Mouse (Mus musculus) MEL (cell line): ENCODE data around the gene Dnajc21. TPM values are rescaled to one million over a fixed set of nuclear protein-coding genes. Genes with fewer than 3 reads are reported as not detected.
A peak's percentile ranks its signal among the peaks of the same experiment; 100 is the strongest.

Source experiments
- DNase-seq: peaks from one replicate; pipeline ENCODE4 v3.0.0; 2011; ENCODE audit warnings: low read depth, low spot score
- H3K27ac ChIP-seq: 2 replicates; pipeline ENCODE4 v1.5.1; 2012; ENCODE audit warnings: low read depth, mild to moderate bottlenecking, control low read depth, low read length, moderate library complexity; ENCODE audit not compliant: control insufficient read depth
- H3K27me3 ChIP-seq, 2 experiments: fragments of 150-350 bp in 1 of 2; sonication (generic) in 1 of 2; 2 replicates each; pipeline ENCODE4 v1.6.1; 2012; ENCODE audit warnings: low read length in 2 of 2, mild to moderate bottlenecking in 2 of 2, improper control_type of control experiment in 1 of 2, moderate library complexity in 1 of 2; ENCODE audit not compliant: insufficient read depth in 2 of 2, control insufficient read depth in 1 of 2
- H3K36me3 ChIP-seq, 2 experiments: 2 replicates each; pipeline ENCODE4 v1.6.1; 2012 to 2014; ENCODE audit warnings: low read length in 2 of 2, improper control_type of control experiment in 1 of 2, inconsistent platforms in 1 of 2, mild to moderate bottlenecking in 1 of 2; ENCODE audit not compliant: insufficient read depth in 2 of 2, control insufficient read depth in 1 of 2
- H3K4me1 ChIP-seq, 2 experiments: fragments of 150-350 bp in 1 of 2; sonication (generic) in 1 of 2; 2 replicates each; pipeline ENCODE4 v1.6.1; 2012; ENCODE audit warnings: low read length in 2 of 2, improper control_type of control experiment in 1 of 2, mild to moderate bottlenecking in 1 of 2; ENCODE audit not compliant: insufficient read depth in 2 of 2, control insufficient read depth in 1 of 2
- H3K4me3 ChIP-seq, 2 experiments: fragments of 150-350 bp in 1 of 2; sonication (generic) in 1 of 2; 2 replicates each; pipeline ENCODE4 v1.5.1; 2012; ENCODE audit warnings: low read depth in 2 of 2, low read length in 2 of 2, mild to moderate bottlenecking in 2 of 2, moderate library complexity in 2 of 2, control low read depth in 1 of 2, improper control_type of control experiment in 1 of 2; ENCODE audit not compliant: control insufficient read depth in 1 of 2, insufficient read depth in 1 of 2
- H3K79me2 ChIP-seq: 2 replicates; pipeline ENCODE4 v1.6.1; 2012; ENCODE audit warnings: mild to moderate bottlenecking, low read length, moderate library complexity; ENCODE audit not compliant: control insufficient read depth, poor library complexity, insufficient read depth
- H3K9ac ChIP-seq: 2 replicates; pipeline ENCODE4 v1.6.1; 2012; ENCODE audit warnings: low read depth, mild to moderate bottlenecking, control low read depth, low read length, moderate library complexity; ENCODE audit not compliant: control insufficient read depth, poor library complexity, severe bottlenecking
- H3K9me3 ChIP-seq: fragments of 150-350 bp; sonication (generic); replicated peaks from 2 replicates; pipeline ENCODE4 v1.6.1; 2012; ENCODE audit warnings: mild to moderate bottlenecking, low read length, improper control_type of control experiment, moderate library complexity; ENCODE audit not compliant: insufficient read depth
- CHD1 ChIP-seq: IDR thresholded peaks from 2 replicates; pipeline ENCODE4 v1.6.1; 2012; ENCODE audit warnings: low read depth, mild to moderate bottlenecking, inconsistent platforms, low read length, improper control_type of control experiment
- EP300 ChIP-seq, 2 experiments: IDR thresholded peaks; 2 replicates each; pipeline ENCODE4 v1.6.1; 2011; ENCODE audit warnings: improper control_type of control experiment in 2 of 2, low read length in 2 of 2, low read depth in 1 of 2, mild to moderate bottlenecking in 1 of 2
- ETS1 ChIP-seq: IDR thresholded peaks from 2 replicates; pipeline ENCODE4 v1.6.1; 2012; ENCODE audit warnings: low read depth, mild to moderate bottlenecking, inconsistent platforms, low read length, improper control_type of control experiment, moderate library complexity
- GABPA ChIP-seq: IDR thresholded peaks from 2 replicates; pipeline ENCODE4 v1.6.1; 2012; ENCODE audit warnings: low read depth, mild to moderate bottlenecking, inconsistent platforms, low read length, improper control_type of control experiment, moderate library complexity
- JUND ChIP-seq: IDR thresholded peaks from 2 replicates; pipeline ENCODE4 v1.6.1; 2011; ENCODE audit warnings: low read depth, mild to moderate bottlenecking, improper control_type of control experiment, low read length
- KAT2A ChIP-seq: conservative IDR thresholded peaks from 2 replicates; pipeline ENCODE4 v1.6.1; 2012; ENCODE audit warnings: low read depth, low read length, improper control_type of control experiment, inconsistent platforms
- MAZ ChIP-seq: IDR thresholded peaks from 2 replicates; pipeline ENCODE4 v1.6.1; 2012; ENCODE audit warnings: low read depth, mild to moderate bottlenecking, inconsistent platforms, low read length, improper control_type of control experiment
- MYB ChIP-seq: IDR thresholded peaks from 2 replicates; pipeline ENCODE4 v1.6.1; 2011; ENCODE audit warnings: mild to moderate bottlenecking, low read depth, low read length, improper control_type of control experiment
- NELFE ChIP-seq: IDR thresholded peaks from 2 replicates; pipeline ENCODE4 v1.6.1; 2011; ENCODE audit warnings: low read depth, low read length, improper control_type of control experiment
- POLR2A ChIP-seq, 2 experiments: IDR thresholded peaks; 2 replicates each; pipeline ENCODE4 v1.6.1; 2011 to 2012; ENCODE audit warnings: low read length in 2 of 2, mild to moderate bottlenecking in 2 of 2, control low read depth in 1 of 2, improper control_type of control experiment in 1 of 2, low read depth in 1 of 2, moderate library complexity in 1 of 2; ENCODE audit not compliant: control insufficient read depth in 1 of 2, insufficient read depth in 1 of 2, poor library complexity in 1 of 2
- POLR2AphosphoS5 ChIP-seq: IDR thresholded peaks from 2 replicates; pipeline ENCODE4 v1.6.1; 2012; ENCODE audit warnings: low read depth, borderline replicate concordance, mild to moderate bottlenecking, inconsistent platforms, low read length, moderate library complexity, mixed read lengths
- RCOR1 ChIP-seq: IDR thresholded peaks from 2 replicates; pipeline ENCODE4 v1.6.1; 2012; ENCODE audit warnings: low read depth, mild to moderate bottlenecking, inconsistent platforms, low read length, improper control_type of control experiment
- SIN3A ChIP-seq: IDR thresholded peaks from 2 replicates; pipeline ENCODE4 v1.6.1; 2012; ENCODE audit warnings: low read length, improper control_type of control experiment, inconsistent platforms
- TAL1 ChIP-seq: IDR thresholded peaks from 2 replicates; pipeline ENCODE4 v1.6.1; 2012; ENCODE audit warnings: mild to moderate bottlenecking, inconsistent platforms, low read length, moderate library complexity, mixed read lengths
- UBTF ChIP-seq: IDR thresholded peaks from 2 replicates; pipeline ENCODE4 v1.6.1; 2012; ENCODE audit warnings: low read depth, mild to moderate bottlenecking, inconsistent platforms, low read length, improper control_type of control experiment, moderate library complexity, borderline replicate concordance; ENCODE audit not compliant: insufficient read depth
- USF1 ChIP-seq: IDR thresholded peaks from 2 replicates; pipeline ENCODE4 v1.6.1; 2014; ENCODE audit warnings: low read depth, mild to moderate bottlenecking, inconsistent platforms, low read length, improper control_type of control experiment, moderate library complexity
- USF2 ChIP-seq, 2 experiments: IDR thresholded peaks; 2 replicates each; pipeline ENCODE4 v1.6.1; 2011 to 2012; ENCODE audit warnings: improper control_type of control experiment in 2 of 2, low read length in 2 of 2, borderline replicate concordance in 1 of 2, inconsistent platforms in 1 of 2, low read depth in 1 of 2, mild to moderate bottlenecking in 1 of 2; ENCODE audit not compliant: insufficient read depth in 1 of 2
- ZC3H11A ChIP-seq: IDR thresholded peaks from 2 replicates; pipeline ENCODE4 v1.6.1; 2012; ENCODE audit warnings: low read depth, mild to moderate bottlenecking, inconsistent platforms, low read length, improper control_type of control experiment
- ZMIZ1 ChIP-seq: IDR thresholded peaks from 2 replicates; pipeline ENCODE4 v1.6.1; 2012; ENCODE audit warnings: low read depth, mild to moderate bottlenecking, inconsistent platforms, low read length, improper control_type of control experiment, moderate library complexity
- ZNF384 ChIP-seq: IDR thresholded peaks from 2 replicates; pipeline ENCODE4 v1.6.1; 2012; ENCODE audit warnings: low read depth, mild to moderate bottlenecking, inconsistent platforms, low read length, improper control_type of control experiment
- polyA plus RNA-seq, 2 experiments: library from polyadenylated mRNA; stranded (reverse) in 1 of 2; unstranded in 1 of 2; fragments of >175 nt in 1 of 2; fragments of >200 nt in 1 of 2; gene quantifications; 2 replicates each; pipeline versions ENCODE4 v1.2.1 to v1.2.4; 2012; ENCODE audit warnings: low replicate concordance in 2 of 2, low read depth in 1 of 2; ENCODE audit not compliant: insufficient read length in 2 of 2, insufficient read depth in 1 of 2, missing spikeins in 1 of 2
- total RNA-seq: library from RNA; depleted of rRNA; stranded (reverse); fragments of 300-350 nt; gene quantifications from 2 replicates; pipeline ENCODE4 v1.2.3, GENCODE M21; 2012

The Dnajc21 gene
- total and polyA plus RNA-seq, 3 experiments, result 44.0 to 136 (median 83.6) TPM

GRCm38 (mm10) chr15:10470151-10470831 is at the start of gene Dnajc21 (continued):
- TF ChIP-seq UBTF (peak; percentile 91), ZC3H11A (no peak), TAL1 (no peak), GABPA (no peak)

- DNase-seq, result no peak
- Histone ChIP-seq H3K27me3 (no peaks in the 10 kb centered on the region; a peak in 2 of 4 replicates), H3K36me3 (no peaks in the 10 kb centered on the region), H3K4me1 (no peaks in the 10 kb centered on the region), H3K9me3 (no peaks in the 10 kb centered on the region), H3K79me2 (no peaks in the 10 kb centered on the region), H3K4me3 (no peak overlapping the region), H3K27ac (no peak overlapping the region), H3K9ac (no peak overlapping the region)
- no peak for TF ChIP-seq POLR2A (IDR thresholded peaks at IDR 0.05; ENCODE audit: control insufficient read depth in 1 of 2, insufficient read depth in 1 of 2, low read depth in 1 of 2, low read length in 2 of 2, poor library complexity in 1 of 2)
- TF ChIP-seq USF2 (IDR thresholded peaks at IDR 0.05; ENCODE audit: borderline replicate concordance in 1 of 2, insufficient read depth in 1 of 2, low read depth in 1 of 2, low read length in 2 of 2), result no peak
- TF ChIP-seq MAZ, result no peak
- no peak for TF ChIP-seq MYB
- no peak for TF ChIP-seq KAT2A
- TF ChIP-seq JUND, result no peak
- no peak for TF ChIP-seq USF1
- no peak for TF ChIP-seq TAL1
- TF ChIP-seq RCOR1, result no peak
- TF ChIP-seq NELFE, result no peak
- TF ChIP-seq ZMIZ1, result no peak
- TF ChIP-seq CHD1, result no peak
- no peak for TF ChIP-seq ETS1
- no peak for TF ChIP-seq ZNF384
- no peak for TF ChIP-seq ZC3H11A
- no peak for TF ChIP-seq POLR2AphosphoS5
- TF ChIP-seq EP300 (IDR thresholded peaks at IDR 0.05; ENCODE audit: low read depth in 1 of 2, low read length in 2 of 2), result no peak
- no peak for TF ChIP-seq SIN3A
These were observed 44.9 kb upstream of the Dnajc21 start for GRCm38 (mm10) chr15:10515166-10515565.
